Comparison of ENCODE assay signal across 8 mouse cellular contexts in the genomic region with DNA sequence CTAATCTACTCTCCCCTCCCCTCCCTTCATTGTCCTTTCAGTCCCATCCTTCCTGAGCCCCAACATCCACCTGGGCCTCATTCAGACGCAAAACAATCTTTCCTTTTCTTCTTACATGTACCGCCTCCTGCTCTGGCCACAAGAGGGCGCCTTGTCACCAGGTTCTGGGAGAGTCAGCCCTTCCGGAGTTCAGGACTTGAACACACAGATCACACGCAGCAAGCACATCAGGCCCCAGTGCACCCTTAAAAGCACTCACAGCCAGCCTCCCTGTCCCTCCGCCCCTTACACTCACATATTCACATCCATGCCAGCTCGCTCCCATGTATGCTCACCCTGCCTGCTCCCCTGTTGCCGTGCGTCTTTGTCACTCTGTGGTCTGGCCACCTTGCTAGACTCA. TPM values are rescaled to one million over a fixed set of nuclear protein-coding genes. Genes with fewer than 3 reads are reported as not detected.
DNase-seq lines count a peak whose midpoint lies in the region; ATAC-seq and TF ChIP-seq lines count a peak whose summit lies in the region.

No protein-coding gene starts in this region.

- TF ChIP-seq POLR2A in thymus, adult 2 months (IDR thresholded peaks at IDR 0.05; ENCODE audit: control insufficient read depth, extremely low read depth, insufficient read depth, low read length, poor library complexity): no peak

- DNase-seq in Muller cell, postnatal 12 days (ENCODE audit: inconsistent ontology term): peak; percentile 75
- peak; percentile 96 for DNase-seq in cerebellum, adult 9-10 months
- DNase-seq in frontal cortex, adult 2 months (ENCODE audit: extremely low spot score in 1 of 2, low spot score in 1 of 2): peak; percentile 59 to 95
- DNase-seq in hindbrain, embryonic 11.5 days (ENCODE audit: low spot score): peak; percentile 94
- DNase-seq in layer of hippocampus, adult 9-11 months: peak; percentile 87
- peak; percentile 68 for DNase-seq in ovary, adult 18-20 months (ENCODE audit: low spot score)
- peak; percentile 87 for DNase-seq in thymus, adult 2 months

- no peaks in the 10 kb centered on the region for H3K36me3 ChIP-seq in hindbrain, embryonic 11.5 days (ENCODE audit: control insufficient read depth, insufficient read depth, low read length)
- H3K36me3 ChIP-seq in lung, embryonic 16.5 days (ENCODE audit: control insufficient read depth, insufficient read depth, low read length): no peaks in the 10 kb centered on the region
- H3K36me3 ChIP-seq in thymus, adult 2 months (ENCODE audit: control insufficient read depth, insufficient read depth, low read length): no peaks in the 10 kb centered on the region

- 0 out of 2 replicates have a peak overlapping the region, but pooled peaks have one; percentile 12 for H3K27ac ChIP-seq in hindbrain, embryonic 11.5 days (ENCODE audit: low read depth, low read length)
- peak overlapping the region; percentile 51 for H3K27ac ChIP-seq in lung, embryonic 16.5 days (ENCODE audit: low read length)
- no peak overlapping the region for H3K27ac ChIP-seq in thymus, adult 2 months (ENCODE audit: control insufficient read depth, insufficient read depth, low read length)

- no peaks in the 10 kb centered on the region for H3K9me3 ChIP-seq in hindbrain, embryonic 11.5 days (ENCODE audit: control insufficient read depth, low read length)
- no peaks in the 10 kb centered on the region for H3K9me3 ChIP-seq in lung, embryonic 16.5 days (ENCODE audit: control insufficient read depth, low read length)

- H3K9ac ChIP-seq in hindbrain, embryonic 11.5 days (ENCODE audit: low read depth, low read length): no peak overlapping the region
- 0 out of 2 replicates have a peak overlapping the region, but pooled peaks have one; percentile 2 for H3K9ac ChIP-seq in lung, embryonic 16.5 days (ENCODE audit: low read length)

- no peaks in the 10 kb centered on the region for H3K27me3 ChIP-seq in hindbrain, embryonic 11.5 days (ENCODE audit: control insufficient read depth, insufficient read depth, low read length)
- no peaks in the 10 kb centered on the region for H3K27me3 ChIP-seq in lung, embryonic 16.5 days (ENCODE audit: control insufficient read depth, insufficient read depth, low read depth, low read length)
- H3K27me3 ChIP-seq in thymus, adult 2 months (ENCODE audit: control insufficient read depth, insufficient read depth, low read length): no peaks in the 10 kb centered on the region

- H3K4me1 ChIP-seq in hindbrain, embryonic 11.5 days (replicated peaks; ENCODE audit: control insufficient read depth, insufficient read depth, low read length): 0 out of 2 replicates have a peak, but pooled peaks cover 5% of the 10 kb centered on the region
- peaks cover 43% of the 10 kb centered on the region for H3K4me1 ChIP-seq in lung, embryonic 16.5 days (replicated peaks; ENCODE audit: control insufficient read depth, insufficient read depth, low read length)
- peaks cover 4% of the 10 kb centered on the region for H3K4me1 ChIP-seq in thymus, adult 2 months (replicated peaks; ENCODE audit: control insufficient read depth, insufficient read depth, low read length)

- WGBS in hindbrain, embryonic 11.5 days: 21% methylated on average over 9 of the region's 9 CpGs
- 15% methylated on average over 9 of the region's 9 CpGs for WGBS in lung, embryonic 16.5 days
- WGBS in thymus, adult 2 months: 10% methylated on average over 9 of the region's 9 CpGs

- peak; percentile 75 for ATAC-seq in hindbrain, embryonic 11.5 days (ENCODE audit: low FRiP score)
- peak; percentile 73 for ATAC-seq in lung, embryonic 16.5 days (ENCODE audit: low read depth)

- TF ChIP-seq CTCF in thymus, adult 2 months (IDR thresholded peaks at IDR 0.05; ENCODE audit: borderline replicate concordance, control insufficient read depth, extremely low read depth, insufficient read depth, low read length, poor library complexity): peak; percentile 89; the same call in 1 of the 2 replicates

- H3K4me3 ChIP-seq in hindbrain, embryonic 11.5 days (ENCODE audit: low read depth, low read length): no peak overlapping the region
- H3K4me3 ChIP-seq in lung, embryonic 16.5 days (ENCODE audit: low read length): no peak overlapping the region
- peak overlapping the region; percentile 15; the same call in 1 of the 2 replicates for H3K4me3 ChIP-seq in thymus, adult 2 months (ENCODE audit: control insufficient read depth, insufficient read depth, low read length)

- H3K4me2 ChIP-seq in hindbrain, embryonic 11.5 days (replicated peaks; ENCODE audit: low read depth, low read length): peak overlapping the region; percentile 11
- no peak overlapping the region for H3K4me2 ChIP-seq in lung, embryonic 16.5 days (ENCODE audit: low read depth, low read length)

RNA-seq across cellular contexts. Expression of gene Lhpp, which starts 45.6 kb away (rescaled TPM):
- polyA plus RNA-seq in frontal cortex, adult 2 months (2012; rRNA removed): 29.0 and 29.2 TPM in 2 replicates
- 20.4 and 22.4 TPM in 2 replicates for polyA plus RNA-seq in hindbrain, embryonic 11.5 days (2014; fragmentation: Nextera tagmentation; extraction: Ambion mirVana)
- polyA plus RNA-seq in lung, embryonic 16.5 days (2015; fragmentation: Nextera tagmentation; extraction: Ambion mirVana): 15.9 and 18.8 TPM in 2 replicates
- 10.0 and 12.0 TPM in 2 replicates for polyA plus RNA-seq in thymus, adult 2 months (2012; rRNA removed)

RNA-seq across cellular contexts. Expression of gene Nkx1-2, which starts 56.6 kb away (rescaled TPM):
- polyA plus RNA-seq in frontal cortex, adult 2 months (2012; rRNA removed): 0.10 and 0.13 TPM in 2 replicates
- polyA plus RNA-seq in hindbrain, embryonic 11.5 days (2014; fragmentation: Nextera tagmentation; extraction: Ambion mirVana): 4.5 and 6.8 TPM in 2 replicates
- polyA plus RNA-seq in lung, embryonic 16.5 days (2015; fragmentation: Nextera tagmentation; extraction: Ambion mirVana): not detected in 2 replicates
- polyA plus RNA-seq in thymus, adult 2 months (2012; rRNA removed): 0.24 and 0.27 TPM in 2 replicates
